Mouse (Mus musculus) neural tube, embryonic 11.5 days (tissue): Measurements from ENCODE around the gene Chst1. TPM values are rescaled to one million over a fixed set of nuclear protein-coding genes. Genes with fewer than 3 reads are reported as not detected.

Source experiments
- ATAC-seq: fragments of 200-750 bp; cut with Nextera tagmentation; 2 replicates; pipeline ENCODE4 v1.8.0; 2017; ENCODE audit warnings: moderate number of reproducible peaks, mild to moderate bottlenecking, moderate TSS enrichment, moderate library complexity; ENCODE audit not compliant: insufficient read depth, low FRiP score, low TSS enrichment
- DNase-seq: peaks from one replicate; pipeline ENCODE4 v3.0.0-alpha.2; 2015; ENCODE audit warnings: low spot score
- H3K27ac ChIP-seq: fragments of 300-500 bp; sonication (generic); 2 replicates; pipeline ENCODE4 v1.5.1; 2014; ENCODE audit warnings: low read depth, mild to moderate bottlenecking, low read length
- H3K27me3 ChIP-seq: fragments of 300-500 bp; sonication (generic); 2 replicates; pipeline ENCODE4 v1.6.1; 2014; ENCODE audit warnings: mild to moderate bottlenecking, low read length, mixed read lengths; ENCODE audit not compliant: control insufficient read depth, insufficient read depth
- H3K36me3 ChIP-seq: fragments of 300-500 bp; sonication (generic); 2 replicates; pipeline ENCODE4 v1.6.1; 2014; ENCODE audit warnings: mild to moderate bottlenecking, low read length, moderate library complexity, mixed read lengths; ENCODE audit not compliant: control insufficient read depth, insufficient read depth
- H3K4me1 ChIP-seq: fragments of 300-500 bp; sonication (generic); 2 replicates; pipeline ENCODE4 v1.6.1; 2014; ENCODE audit warnings: low read length, mixed read lengths; ENCODE audit not compliant: control insufficient read depth, insufficient read depth
- H3K4me2 ChIP-seq: fragments of 300-500 bp; sonication (generic); 2 replicates; pipeline ENCODE4 v1.6.1; 2014; ENCODE audit warnings: low read depth, mild to moderate bottlenecking, moderate library complexity
- H3K4me3 ChIP-seq: fragments of 300-500 bp; sonication (generic); 2 replicates; pipeline ENCODE4 v1.5.1; 2014; ENCODE audit warnings: low read depth, low read length
- H3K9ac ChIP-seq: fragments of 300-500 bp; sonication (generic); 2 replicates; pipeline ENCODE4 v1.6.1; 2014; ENCODE audit warnings: mild to moderate bottlenecking, low read length
- H3K9me3 ChIP-seq: fragments of 300-500 bp; sonication (generic); 2 replicates; pipeline ENCODE4 v1.6.1; 2016; ENCODE audit warnings: low read length; ENCODE audit not compliant: control insufficient read depth
- WGBS: fragments of 180-500 bp; shearing (Covaris S2); extraction: QIAGEN DNeasy Blood & Tissue Kit; methylation state at CpG from one replicate; pipeline ENCODE4 v1.1.7; 2014; 5-methylcytosine and 5-hydroxymethylcytosine counted together
- polyA plus RNA-seq: library from polyadenylated mRNA; unstranded; fragments of >200 nt; fragmentation: Nextera tagmentation; extraction: Ambion mirVana; gene quantifications from 2 replicates; pipeline ENCODE4 v1.2.1, GENCODE M21; 2014

The Chst1 gene
- polyA plus RNA-seq, 1 experiment from 2014 or later: 5.5 TPM

GRCm38 (mm10) chr2:92594929-92595730 is 4.4 kb upstream of the Chst1 start:
- Histone ChIP-seq H3K4me3 (no peak overlapping the region), H3K36me3 (no peaks in the 10 kb centered on the region), H3K4me2 (no peak overlapping the region), H3K9me3 (no peaks in the 10 kb centered on the region), H3K9ac (no peak overlapping the region), H3K27ac (no peak overlapping the region), H3K4me1 (no peaks in the 10 kb centered on the region), H3K27me3 (no peaks in the 10 kb centered on the region)
- ATAC-seq (no peak), DNase-seq (no peak)
- WGBS: 61% methylated on average over 11 of the region's 11 CpGs

DNA sequence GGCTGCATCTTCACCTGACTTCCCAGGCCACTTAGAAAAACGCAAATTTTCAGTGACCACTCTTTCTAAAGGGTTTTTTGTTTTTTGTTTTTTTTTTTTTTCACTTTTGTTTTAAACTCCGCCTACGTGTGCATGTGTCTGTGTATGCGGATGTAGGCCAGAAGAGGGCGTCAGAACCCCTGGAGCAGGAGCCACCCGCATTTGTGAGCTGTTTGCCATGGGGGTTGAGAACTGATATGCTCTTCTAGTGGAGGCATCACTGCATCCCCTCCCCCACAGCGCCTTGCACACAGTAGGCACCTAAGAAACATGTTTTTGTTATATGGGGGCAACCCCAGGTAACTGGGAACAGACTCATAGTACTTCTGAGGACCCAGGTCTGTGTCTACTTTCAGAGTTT is 2.2 kb upstream of the Chst1 start:
- Histone ChIP-seq H3K27me3 (peaks cover 3% of the 10 kb centered on the region; the same call in 1 of the 2 replicates), H3K9ac (no peak overlapping the region), H3K4me3 (no peak overlapping the region), H3K9me3 (no peaks in the 10 kb centered on the region), H3K4me1 (0 out of 2 replicates have a peak, but pooled peaks cover 5% of the 10 kb centered on the region), H3K4me2 (no peak overlapping the region), H3K27ac (no peak overlapping the region), H3K36me3 (no peaks in the 10 kb centered on the region)
- 15% methylated on average over 7 of the region's 7 CpGs for WGBS
- no peak for ATAC-seq
- DNase-seq: no peak

GRCm38 (mm10) chr2:92598941-92599486 is 493 bp upstream of the Chst1 start:
- peaks cover 5% of the 10 kb centered on the region; the same call in 1 of the 2 replicates for H3K27me3 ChIP-seq
- DNase-seq (peak; percentile 38), ATAC-seq (peak; percentile 38; the same call in 1 of the 2 replicates)
- 0 out of 2 replicates have a peak, but pooled peaks cover 7% of the 10 kb centered on the region for H3K4me1 ChIP-seq
- no peak overlapping the region for H3K9ac ChIP-seq
- H3K9me3 ChIP-seq: no peaks in the 10 kb centered on the region
- H3K27ac ChIP-seq: no peak overlapping the region
- H3K4me3 ChIP-seq: peak overlapping the region; percentile 77
- peak overlapping the region; percentile 98 for H3K4me2 ChIP-seq
- WGBS: 40% methylated on average over 9 of the region's 11 CpGs
- H3K36me3 ChIP-seq: no peaks in the 10 kb centered on the region

GRCm38 (mm10) chr2:92600348-92600670 is 802 bp downstream of the Chst1 start:
- Histone ChIP-seq H3K4me2 (peak overlapping the region; percentile 98), H3K9ac (peak overlapping the region; percentile 81), H3K27ac (no peak overlapping the region), H3K27me3 (peaks cover 5% of the 10 kb centered on the region; the same call in 1 of the 2 replicates), H3K4me1 (0 out of 2 replicates have a peak, but pooled peaks cover 7% of the 10 kb centered on the region), H3K4me3 (peak overlapping the region; percentile 77), H3K9me3 (no peaks in the 10 kb centered on the region), H3K36me3 (no peaks in the 10 kb centered on the region)
- 1% methylated on average over 17 of the region's 17 CpGs for WGBS
- DNase-seq (no peak), ATAC-seq (no peak)

- H3K9me3 ChIP-seq: no peaks in the 10 kb centered on the region
- no peak overlapping the region for H3K4me3 ChIP-seq
- no peak for DNase-seq
- no peak overlapping the region for H3K27ac ChIP-seq
- no peak overlapping the region for H3K9ac ChIP-seq
- H3K4me1 ChIP-seq: 0 out of 2 replicates have a peak, but pooled peaks cover 7% of the 10 kb centered on the region
- H3K36me3 ChIP-seq: no peaks in the 10 kb centered on the region
- ATAC-seq: no peak
- no peak overlapping the region for H3K4me2 ChIP-seq
- peaks cover 5% of the 10 kb centered on the region; the same call in 1 of the 2 replicates for H3K27me3 ChIP-seq
- 47% methylated on average over 4 of the region's 4 CpGs for WGBS
Observed at GRCm38 (mm10) chr2:92601246-92601645, 1.7 kb downstream of the Chst1 start.

GRCm38 (mm10) chr2:92602073-92602472 is 2.6 kb downstream of the Chst1 start:
- ATAC-seq (no peak), DNase-seq (no peak)
- Histone ChIP-seq H3K9ac (no peak overlapping the region), H3K27ac (no peak overlapping the region), H3K4me1 (0 out of 2 replicates have a peak, but pooled peaks cover 7% of the 10 kb centered on the region), H3K4me2 (no peak overlapping the region), H3K27me3 (peaks cover 5% of the 10 kb centered on the region; the same call in 1 of the 2 replicates), H3K36me3 (no peaks in the 10 kb centered on the region), H3K9me3 (no peaks in the 10 kb centered on the region), H3K4me3 (no peak overlapping the region)
- 23% methylated on average over 12 of the region's 12 CpGs for WGBS

DNA sequence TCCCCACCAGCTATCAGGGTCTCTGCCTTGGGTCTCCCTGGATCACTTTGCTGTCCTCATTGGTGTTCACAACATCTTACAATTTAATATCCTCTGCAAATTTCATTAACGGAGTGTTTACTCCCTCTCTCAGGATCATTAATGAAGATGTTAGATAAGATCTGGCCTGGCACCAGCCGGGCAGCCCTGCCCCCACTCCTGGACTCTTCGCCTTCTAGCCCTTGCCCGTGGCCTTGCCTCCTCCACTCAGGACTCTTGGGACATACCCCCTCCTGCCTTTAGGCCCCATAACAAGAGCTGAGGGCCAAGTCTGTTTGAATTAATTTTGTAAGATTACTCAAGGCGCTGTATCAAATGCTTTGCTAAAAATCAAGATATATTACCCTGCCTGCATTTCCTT is 4.1 kb downstream of the Chst1 start:
- H3K4me3 ChIP-seq: no peak overlapping the region
- no peak overlapping the region for H3K4me2 ChIP-seq
- H3K27me3 ChIP-seq: peaks cover 5% of the 10 kb centered on the region; the same call in 1 of the 2 replicates
- 82% methylated on average over 5 of the region's 5 CpGs for WGBS
- ATAC-seq: no peak
- DNase-seq: no peak
- H3K9me3 ChIP-seq: no peaks in the 10 kb centered on the region
- no peaks in the 10 kb centered on the region for H3K36me3 ChIP-seq
- no peak overlapping the region for H3K27ac ChIP-seq
- H3K9ac ChIP-seq: no peak overlapping the region
- H3K4me1 ChIP-seq: 0 out of 2 replicates have a peak, but pooled peaks cover 7% of the 10 kb centered on the region

DNA sequence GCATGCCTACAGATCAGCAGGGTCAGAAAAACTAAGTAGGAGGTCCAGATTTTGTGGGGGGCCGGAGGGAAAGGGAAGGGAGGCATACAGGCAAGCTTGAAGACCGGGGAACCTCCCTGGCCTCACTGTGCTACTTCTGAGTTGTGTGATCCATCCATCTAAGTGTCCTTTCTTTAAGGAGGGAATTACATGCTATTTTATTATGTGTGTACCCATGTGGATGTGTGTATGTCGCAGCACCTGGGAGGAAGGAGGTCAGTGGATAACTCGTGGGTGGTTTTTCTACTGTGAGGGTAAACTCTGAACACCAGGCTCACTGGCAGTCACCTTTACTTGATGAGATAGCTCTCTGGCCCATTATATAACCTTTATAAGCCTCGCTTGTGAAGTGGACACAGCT is 5.1 kb downstream of the Chst1 start:
- DNase-seq (no peak), ATAC-seq (no peak)
- no peak overlapping the region for H3K27ac ChIP-seq
- no peak overlapping the region for H3K4me3 ChIP-seq
- H3K4me2 ChIP-seq: no peak overlapping the region
- no peak overlapping the region for H3K9ac ChIP-seq
- 83% methylated on average over 5 of the region's 5 CpGs for WGBS
- peaks cover 5% of the 10 kb centered on the region; the same call in 1 of the 2 replicates for H3K27me3 ChIP-seq
- no peaks in the 10 kb centered on the region for H3K9me3 ChIP-seq
- H3K4me1 ChIP-seq: 0 out of 2 replicates have a peak, but pooled peaks cover 7% of the 10 kb centered on the region
- H3K36me3 ChIP-seq: no peaks in the 10 kb centered on the region
